Mouse (Mus musculus) intestine, postnatal 0 days (tissue): Measurements from ENCODE around the gene App. TPM values are rescaled to one million over a fixed set of nuclear protein-coding genes. Genes with fewer than 3 reads are reported as not detected.

Experiments
- ATAC-seq: fragments of 200-750 bp; cut with Nextera tagmentation; 2 replicates; pipeline ENCODE4 v1.8.0; 2017; ENCODE audit warnings: mild to moderate bottlenecking, moderate TSS enrichment, moderate library complexity
- H3K27ac ChIP-seq: fragments of 300-500 bp; sonication (generic); 2 replicates; pipeline ENCODE4 v1.5.1; 2014; ENCODE audit warnings: mild to moderate bottlenecking, low read depth, low read length, moderate library complexity
- H3K27me3 ChIP-seq: fragments of 300-500 bp; sonication (generic); replicated peaks from 2 replicates; pipeline ENCODE4 v1.6.1; 2014; ENCODE audit warnings: low read length, mixed read lengths; ENCODE audit not compliant: control insufficient read depth, insufficient read depth
- H3K36me3 ChIP-seq: fragments of 300-500 bp; sonication (generic); 2 replicates; pipeline ENCODE4 v1.6.1; 2014; ENCODE audit warnings: mild to moderate bottlenecking, moderate library complexity; ENCODE audit not compliant: control insufficient read depth, insufficient read depth
- H3K4me1 ChIP-seq: fragments of 300-500 bp; sonication (generic); replicated peaks from 2 replicates; pipeline ENCODE4 v1.6.1; 2014; ENCODE audit warnings: antibody characterized with exemption, low read length, mixed read lengths; ENCODE audit not compliant: control insufficient read depth, insufficient read depth
- H3K4me2 ChIP-seq: fragments of 300-500 bp; sonication (generic); replicated peaks from 2 replicates; pipeline ENCODE4 v1.6.1; 2014; ENCODE audit warnings: low read depth, mild to moderate bottlenecking, moderate library complexity
- H3K4me3 ChIP-seq: fragments of 300-500 bp; sonication (generic); 2 replicates; pipeline ENCODE4 v1.5.1; 2014; ENCODE audit warnings: low read depth, low read length
- H3K9ac ChIP-seq: fragments of 300-500 bp; sonication (generic); 2 replicates; pipeline ENCODE4 v1.6.1; 2014; ENCODE audit warnings: mild to moderate bottlenecking, low read depth, low read length
- H3K9me3 ChIP-seq: fragments of 300-500 bp; sonication (generic); 2 replicates; pipeline ENCODE4 v1.6.1; 2016; ENCODE audit warnings: mixed run types; ENCODE audit not compliant: control insufficient read depth
- CTCF ChIP-seq: sonication (generic); IDR thresholded peaks from 2 replicates; pipeline ENCODE4 v1.5.1; 2016; ENCODE audit warnings: low read depth, mild to moderate bottlenecking, control low read depth, antibody characterized with exemption, moderate library complexity
- WGBS: fragments of 180-500 bp; shearing (Covaris S2); extraction: QIAGEN DNeasy Blood & Tissue Kit; methylation state at CpG from one replicate; pipeline ENCODE4 v1.1.7; 2014; 5-methylcytosine and 5-hydroxymethylcytosine counted together
- polyA plus RNA-seq: library from polyadenylated mRNA; unstranded; fragments of >200 nt; fragmentation: Nextera tagmentation; extraction: Ambion mirVana; gene quantifications from 2 replicates; pipeline ENCODE4 v1.2.1, GENCODE M21; 2015

Gene App
- polyA plus RNA-seq, 1 experiment from 2014 or later, result 191 TPM

- no peak overlapping the region for H3K4me3 ChIP-seq
Observed at GRCm38 (mm10) chr16:85110428-85110827, 63.1 kb downstream of the App start.

GRCm38 (mm10) chr16:85108486-85108885 lies 65.1 kb downstream of the App start:
- Histone ChIP-seq H3K4me3 (no peak overlapping the region), H3K9me3 (no peaks in the 10 kb centered on the region), H3K27ac (no peak overlapping the region), H3K36me3 (no peaks in the 10 kb centered on the region), H3K4me1 (no peaks in the 10 kb centered on the region), H3K4me2 (no peak overlapping the region), H3K27me3 (no peaks in the 10 kb centered on the region), H3K9ac (no peak overlapping the region)
- no peak for TF ChIP-seq CTCF
- no peak for ATAC-seq
- WGBS, result 87% methylated on average over 7 of the region's 7 CpGs

More at GRCm38 (mm10) chr16:85110428-85110827, 63.1 kb downstream of the App start:
- Histone ChIP-seq H3K9ac (no peak overlapping the region), H3K36me3 (no peaks in the 10 kb centered on the region), H3K27ac (no peak overlapping the region), H3K9me3 (no peaks in the 10 kb centered on the region), H3K4me1 (no peaks in the 10 kb centered on the region), H3K4me2 (no peak overlapping the region), H3K27me3 (no peaks in the 10 kb centered on the region)
- no peak for TF ChIP-seq CTCF
- ATAC-seq, result no peak
- WGBS, result 87% methylated on average over 13 of the region's 13 CpGs

- Histone ChIP-seq H3K4me2 (no peak overlapping the region), H3K9ac (no peak overlapping the region), H3K27ac (no peak overlapping the region), H3K4me1 (no peaks in the 10 kb centered on the region), H3K36me3 (peaks cover 11% of the 10 kb centered on the region; the same call in 1 of the 2 replicates), H3K9me3 (no peaks in the 10 kb centered on the region), H3K4me3 (no peak overlapping the region), H3K27me3 (no peaks in the 10 kb centered on the region)
- no peak for ATAC-seq
- WGBS, result 87% methylated on average over 9 of the region's 9 CpGs
- no peak for TF ChIP-seq CTCF
Observed at GRCm38 (mm10) chr16:85106644-85107323, 66.8 kb downstream of the App start.

GRCm38 (mm10) chr16:85105603-85106002 lies 68.0 kb downstream of the App start:
- Histone ChIP-seq H3K36me3 (peaks cover 21% of the 10 kb centered on the region; the same call in 1 of the 2 replicates), H3K9ac (no peak overlapping the region), H3K27ac (no peak overlapping the region), H3K4me3 (no peak overlapping the region), H3K4me1 (no peaks in the 10 kb centered on the region), H3K9me3 (no peaks in the 10 kb centered on the region), H3K4me2 (no peak overlapping the region), H3K27me3 (no peaks in the 10 kb centered on the region)
- no peak for ATAC-seq
- 78% methylated on average over 4 of the region's 4 CpGs for WGBS
- TF ChIP-seq CTCF, result no peak

- no peaks in the 10 kb centered on the region for H3K9me3 ChIP-seq
- H3K4me1 ChIP-seq, result no peaks in the 10 kb centered on the region
- no peak overlapping the region for H3K4me3 ChIP-seq
- 82% methylated on average over 13 of the region's 13 CpGs for WGBS
- peaks cover 22% of the 10 kb centered on the region; the same call in 1 of the 2 replicates for H3K36me3 ChIP-seq
- no peaks in the 10 kb centered on the region for H3K27me3 ChIP-seq
- ATAC-seq, result no peak
- no peak overlapping the region for H3K9ac ChIP-seq
- no peak for TF ChIP-seq CTCF
- no peak overlapping the region for H3K4me2 ChIP-seq
- no peak overlapping the region for H3K27ac ChIP-seq
Observed at GRCm38 (mm10) chr16:85103116-85103787, 70.3 kb downstream of the App start.

GRCm38 (mm10) chr16:85101544-85101943 lies 72.0 kb downstream of the App start:
- H3K9ac ChIP-seq, result no peak overlapping the region
- no peaks in the 10 kb centered on the region for H3K9me3 ChIP-seq
- no peak for ATAC-seq
- no peak for TF ChIP-seq CTCF
- H3K27me3 ChIP-seq, result no peaks in the 10 kb centered on the region
- H3K27ac ChIP-seq, result no peak overlapping the region
- no peak overlapping the region for H3K4me2 ChIP-seq
- H3K4me3 ChIP-seq, result no peak overlapping the region
- WGBS, result 85% methylated on average over 3 of the region's 3 CpGs
- H3K36me3 ChIP-seq, result peaks cover 22% of the 10 kb centered on the region; the same call in 1 of the 2 replicates
- H3K4me1 ChIP-seq, result no peaks in the 10 kb centered on the region
